Mouse (Mus musculus) neural tube, embryonic 11.5 days (tissue): Measurements from ENCODE around the gene Cenpf. TPM values are rescaled to one million over a fixed set of nuclear protein-coding genes. Genes with fewer than 3 reads are reported as not detected.

Source experiments
- ATAC-seq: fragments of 200-750 bp; cut with Nextera tagmentation; 2 replicates; pipeline ENCODE4 v1.8.0; 2017; ENCODE audit warnings: moderate number of reproducible peaks, mild to moderate bottlenecking, moderate TSS enrichment, moderate library complexity; ENCODE audit not compliant: insufficient read depth, low FRiP score, low TSS enrichment
- DNase-seq: peaks from one replicate; pipeline ENCODE4 v3.0.0-alpha.2; 2015; ENCODE audit warnings: low spot score
- H3K27ac ChIP-seq: fragments of 300-500 bp; sonication (generic); 2 replicates; pipeline ENCODE4 v1.5.1; 2014; ENCODE audit warnings: low read depth, mild to moderate bottlenecking, low read length
- H3K27me3 ChIP-seq: fragments of 300-500 bp; sonication (generic); 2 replicates; pipeline ENCODE4 v1.6.1; 2014; ENCODE audit warnings: mild to moderate bottlenecking, low read length, mixed read lengths; ENCODE audit not compliant: control insufficient read depth, insufficient read depth
- H3K36me3 ChIP-seq: fragments of 300-500 bp; sonication (generic); 2 replicates; pipeline ENCODE4 v1.6.1; 2014; ENCODE audit warnings: mild to moderate bottlenecking, low read length, moderate library complexity, mixed read lengths; ENCODE audit not compliant: control insufficient read depth, insufficient read depth
- H3K4me1 ChIP-seq: fragments of 300-500 bp; sonication (generic); 2 replicates; pipeline ENCODE4 v1.6.1; 2014; ENCODE audit warnings: low read length, mixed read lengths; ENCODE audit not compliant: control insufficient read depth, insufficient read depth
- H3K4me2 ChIP-seq: fragments of 300-500 bp; sonication (generic); 2 replicates; pipeline ENCODE4 v1.6.1; 2014; ENCODE audit warnings: low read depth, mild to moderate bottlenecking, moderate library complexity
- H3K4me3 ChIP-seq: fragments of 300-500 bp; sonication (generic); 2 replicates; pipeline ENCODE4 v1.5.1; 2014; ENCODE audit warnings: low read depth, low read length
- H3K9ac ChIP-seq: fragments of 300-500 bp; sonication (generic); 2 replicates; pipeline ENCODE4 v1.6.1; 2014; ENCODE audit warnings: mild to moderate bottlenecking, low read length
- H3K9me3 ChIP-seq: fragments of 300-500 bp; sonication (generic); 2 replicates; pipeline ENCODE4 v1.6.1; 2016; ENCODE audit warnings: low read length; ENCODE audit not compliant: control insufficient read depth
- WGBS: fragments of 180-500 bp; shearing (Covaris S2); extraction: QIAGEN DNeasy Blood & Tissue Kit; methylation state at CpG from one replicate; pipeline ENCODE4 v1.1.7; 2014; 5-methylcytosine and 5-hydroxymethylcytosine counted together
- polyA plus RNA-seq: library from polyadenylated mRNA; unstranded; fragments of >200 nt; fragmentation: Nextera tagmentation; extraction: Ambion mirVana; gene quantifications from 2 replicates; pipeline ENCODE4 v1.2.1, GENCODE M21; 2014

Cenpf gene
- polyA plus RNA-seq, 1 experiment from 2014 or later: 90.0 TPM

DNA sequence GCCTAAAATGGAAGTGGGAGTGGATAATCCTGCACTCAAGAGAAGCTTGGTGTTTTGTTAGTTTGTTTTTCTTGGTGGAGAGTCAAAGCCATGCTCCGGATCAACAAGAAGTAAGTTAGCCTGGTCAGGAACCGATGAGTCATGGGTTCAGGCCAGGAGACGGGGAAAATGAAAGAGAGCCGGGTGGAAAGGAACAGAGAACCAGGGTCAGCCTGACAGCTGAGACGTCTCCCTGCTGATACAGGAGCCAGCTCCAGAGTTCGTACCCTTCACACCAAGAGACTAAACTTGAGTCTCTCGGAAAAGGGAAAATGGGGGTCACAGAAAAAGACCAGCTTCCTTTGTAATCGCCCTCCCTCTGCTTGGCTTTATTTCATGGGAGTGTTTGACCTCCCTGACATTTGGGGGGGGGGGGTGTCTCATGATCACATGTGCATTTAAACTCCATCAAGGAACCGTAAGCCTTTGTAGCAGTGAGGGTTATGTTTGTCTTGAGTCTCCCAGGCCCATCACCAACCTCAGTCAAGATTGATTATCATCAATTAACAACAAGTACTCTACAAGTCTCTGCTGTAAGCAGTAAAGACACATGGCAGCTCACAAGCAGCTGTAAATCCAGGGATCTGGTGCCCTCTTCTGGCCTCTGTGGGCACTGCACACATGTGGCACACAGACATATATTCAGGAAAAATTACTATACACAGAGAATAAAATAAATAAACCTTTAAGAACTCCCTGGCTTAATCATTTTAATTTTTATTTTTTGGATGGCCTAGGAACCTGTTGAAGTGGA, 59.7 kb downstream of the Cenpf start:
- no peak overlapping the region for H3K27ac ChIP-seq
- H3K4me1 ChIP-seq: no peaks in the 10 kb centered on the region
- H3K9me3 ChIP-seq: no peaks in the 10 kb centered on the region
- ATAC-seq (peak; percentile 41; the same call in 1 of the 2 replicates), DNase-seq (peak; percentile 81)
- WGBS: 62% methylated on average over 9 of the region's 9 CpGs
- H3K4me2 ChIP-seq: no peak overlapping the region
- H3K9ac ChIP-seq: no peak overlapping the region
- no peaks in the 10 kb centered on the region for H3K36me3 ChIP-seq
- H3K4me3 ChIP-seq: no peak overlapping the region
- H3K27me3 ChIP-seq: no peaks in the 10 kb centered on the region

DNA sequence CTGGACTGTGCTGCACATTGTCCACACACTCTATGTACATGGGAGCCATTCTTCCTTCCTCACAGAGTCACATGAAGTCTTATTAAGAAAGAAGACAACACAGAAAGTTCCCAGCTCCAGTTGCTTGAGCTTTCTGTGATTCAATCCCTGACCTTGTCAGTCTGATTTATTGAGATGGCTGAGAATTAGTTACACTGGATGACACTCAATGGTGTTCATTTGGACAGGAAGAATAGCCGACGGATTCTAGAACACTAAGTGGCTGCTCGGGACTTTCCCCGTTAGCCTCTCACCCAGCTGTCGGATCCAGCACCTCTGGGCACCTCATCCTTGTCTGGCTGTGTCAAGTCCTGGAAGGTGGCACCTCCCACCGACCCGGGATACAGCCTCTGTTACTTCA, 63.1 kb downstream of the Cenpf start:
- 52% methylated on average over 7 of the region's 7 CpGs for WGBS
- peak; percentile 41; the same call in 1 of the 2 replicates for ATAC-seq
- H3K4me2 ChIP-seq: no peak overlapping the region
- H3K9ac ChIP-seq: no peak overlapping the region
- no peaks in the 10 kb centered on the region for H3K4me1 ChIP-seq
- H3K27ac ChIP-seq: no peak overlapping the region
- no peaks in the 10 kb centered on the region for H3K27me3 ChIP-seq
- no peak overlapping the region for H3K4me3 ChIP-seq
- H3K36me3 ChIP-seq: no peaks in the 10 kb centered on the region
- no peak for DNase-seq
- H3K9me3 ChIP-seq: no peaks in the 10 kb centered on the region

DNA sequence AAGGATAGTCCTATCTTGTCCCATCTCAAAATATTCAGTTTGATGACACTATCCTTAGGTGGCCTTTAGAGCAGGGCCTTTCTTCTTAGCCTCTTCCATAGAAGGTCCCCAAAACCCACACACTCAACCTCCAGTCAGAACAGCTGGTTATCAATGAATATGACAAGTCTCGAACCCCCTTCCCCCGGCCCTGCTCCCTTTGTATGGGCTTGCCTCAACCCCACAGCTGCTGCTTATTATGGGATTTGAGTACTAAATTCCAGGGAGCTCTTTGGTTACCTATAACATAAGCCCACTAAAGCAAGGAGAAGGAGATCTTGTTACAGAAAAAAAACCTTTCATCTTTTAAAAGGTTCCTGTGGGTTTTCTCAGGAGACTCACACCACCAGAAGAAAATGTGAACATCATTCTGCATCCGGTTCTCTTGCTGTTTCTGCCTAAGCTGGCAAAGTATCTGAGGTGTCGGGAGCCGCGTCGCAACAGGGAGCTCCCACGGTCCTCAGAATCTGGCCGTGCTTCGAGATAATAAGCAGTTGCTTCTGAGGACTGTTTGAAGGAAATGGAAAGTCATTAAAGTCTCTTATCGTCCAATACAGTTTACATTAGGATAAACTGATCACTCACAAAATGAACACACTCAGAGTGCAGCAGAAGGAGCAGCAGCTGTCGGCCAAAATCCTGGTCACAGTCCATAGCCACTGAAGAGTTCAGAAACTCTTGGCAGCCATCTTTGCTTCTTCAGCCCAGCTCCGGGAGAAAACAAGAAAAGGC, 68.7 kb downstream of the Cenpf start:
- H3K4me3 ChIP-seq: no peak overlapping the region
- no peaks in the 10 kb centered on the region for H3K36me3 ChIP-seq
- H3K9ac ChIP-seq: no peak overlapping the region
- no peaks in the 10 kb centered on the region for H3K27me3 ChIP-seq
- H3K9me3 ChIP-seq: no peaks in the 10 kb centered on the region
- DNase-seq: no peak
- H3K4me1 ChIP-seq: no peaks in the 10 kb centered on the region
- H3K27ac ChIP-seq: no peak overlapping the region
- no peak overlapping the region for H3K4me2 ChIP-seq
- 77% methylated on average over 12 of the region's 13 CpGs for WGBS
- ATAC-seq: no peak

GRCm38 (mm10) chr1:189617381-189617780, 70.5 kb downstream of the Cenpf start:
- H3K4me2 ChIP-seq: no peak overlapping the region
- no peaks in the 10 kb centered on the region for H3K4me1 ChIP-seq
- H3K4me3 ChIP-seq: no peak overlapping the region
- H3K27me3 ChIP-seq: no peaks in the 10 kb centered on the region
- ATAC-seq (no peak), DNase-seq (no peak)
- 91% methylated on average over 5 of the region's 5 CpGs for WGBS
- H3K27ac ChIP-seq: no peak overlapping the region
- H3K9me3 ChIP-seq: no peaks in the 10 kb centered on the region
- no peaks in the 10 kb centered on the region for H3K36me3 ChIP-seq
- no peak overlapping the region for H3K9ac ChIP-seq

GRCm38 (mm10) chr1:189615246-189615645, 72.6 kb downstream of the Cenpf start:
- Histone ChIP-seq H3K27me3 (no peaks in the 10 kb centered on the region), H3K9ac (no peak overlapping the region), H3K4me3 (no peak overlapping the region), H3K4me1 (no peaks in the 10 kb centered on the region), H3K27ac (no peak overlapping the region), H3K4me2 (no peak overlapping the region), H3K9me3 (no peaks in the 10 kb centered on the region), H3K36me3 (no peaks in the 10 kb centered on the region)
- ATAC-seq: no peak
- 86% methylated on average over 7 of the region's 7 CpGs for WGBS
- DNase-seq: no peak

GRCm38 (mm10) chr1:189613076-189613475, 74.8 kb downstream of the Cenpf start:
- no peak for ATAC-seq
- DNase-seq: no peak
- no peaks in the 10 kb centered on the region for H3K9me3 ChIP-seq
- no peak overlapping the region for H3K4me2 ChIP-seq
- no peaks in the 10 kb centered on the region for H3K27me3 ChIP-seq
- WGBS: 69% methylated on average over 7 of the region's 7 CpGs
- H3K9ac ChIP-seq: no peak overlapping the region
- no peak overlapping the region for H3K4me3 ChIP-seq
- H3K36me3 ChIP-seq: no peaks in the 10 kb centered on the region
- no peaks in the 10 kb centered on the region for H3K4me1 ChIP-seq
- H3K27ac ChIP-seq: no peak overlapping the region

- no peak overlapping the region for H3K27ac ChIP-seq
- no peak overlapping the region for H3K9ac ChIP-seq
- no peaks in the 10 kb centered on the region for H3K27me3 ChIP-seq
- H3K4me1 ChIP-seq: no peaks in the 10 kb centered on the region
- no peaks in the 10 kb centered on the region for H3K9me3 ChIP-seq
- no peak overlapping the region for H3K4me2 ChIP-seq
- DNase-seq (no peak), ATAC-seq (no peak)
- H3K4me3 ChIP-seq: no peak overlapping the region
- no peaks in the 10 kb centered on the region for H3K36me3 ChIP-seq
- 68% methylated on average over 4 of the region's 4 CpGs for WGBS
These were observed 76.1 kb downstream of the Cenpf start for GRCm38 (mm10) chr1:189611775-189612174.

DNA sequence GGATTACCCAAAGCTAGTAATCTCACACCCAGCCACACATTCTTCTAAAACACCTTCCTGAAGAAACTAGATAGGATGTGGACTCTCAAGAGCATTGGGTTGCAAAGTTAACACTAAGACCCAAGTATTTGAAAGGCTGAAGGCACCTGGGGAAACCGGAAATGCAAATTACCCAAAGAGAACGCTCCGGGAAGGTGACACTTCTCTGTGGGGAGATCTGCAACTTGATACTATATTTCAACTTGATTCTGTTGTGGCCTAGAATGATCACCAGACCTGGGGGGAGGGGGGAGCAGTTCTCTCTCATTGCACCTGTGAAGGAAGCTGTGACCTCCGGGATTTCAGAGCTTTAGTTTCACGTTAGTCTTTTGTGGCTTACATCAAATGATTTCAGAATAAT, 79.2 kb downstream of the Cenpf start:
- Histone ChIP-seq H3K4me3 (no peak overlapping the region), H3K27me3 (no peaks in the 10 kb centered on the region), H3K36me3 (no peaks in the 10 kb centered on the region), H3K4me2 (no peak overlapping the region), H3K4me1 (no peaks in the 10 kb centered on the region), H3K9me3 (no peaks in the 10 kb centered on the region), H3K9ac (no peak overlapping the region), H3K27ac (no peak overlapping the region)
- ATAC-seq: no peak
- no peak for DNase-seq
- 25% methylated on average over 5 of the region's 5 CpGs for WGBS

- Histone ChIP-seq H3K4me3 (no peak overlapping the region), H3K4me1 (no peaks in the 10 kb centered on the region), H3K27ac (no peak overlapping the region), H3K9me3 (no peaks in the 10 kb centered on the region), H3K27me3 (no peaks in the 10 kb centered on the region), H3K36me3 (no peaks in the 10 kb centered on the region), H3K4me2 (no peak overlapping the region), H3K9ac (no peak overlapping the region)
- WGBS: 77% methylated on average over 3 of the region's 3 CpGs
- no peak for ATAC-seq
- DNase-seq: no peak
These were observed 79.8 kb downstream of the Cenpf start for GRCm38 (mm10) chr1:189608039-189608438.
